Mouse (Mus musculus) small intestine, adult 2 months (tissue): ENCODE results near the gene Hbb-bh1.

ENCODE experiments used
- CTCF ChIP-seq: fragments of 200-500 bp; IDR thresholded peaks from 2 replicates; pipeline ENCODE4 v1.5.1; 2012; ENCODE audit warnings: low read depth, mild to moderate bottlenecking, control low read depth, inconsistent platforms, low read length, moderate library complexity, mixed read lengths; ENCODE audit not compliant: insufficient replicate concordance, insufficient read length; ENCODE audit errors: extremely low read depth
- POLR2A ChIP-seq: fragments of 200-500 bp; IDR thresholded peaks from 2 replicates; pipeline ENCODE4 v1.6.1; 2012; ENCODE audit warnings: low read depth, mild to moderate bottlenecking, control low read depth, inconsistent platforms, low read length, moderate library complexity

- no peak for TF ChIP-seq CTCF
- no peak for TF ChIP-seq POLR2A
Observed at GRCm38 (mm10) chr7:103810296-103810695, 32.7 kb downstream of the Hbb-bh1 start.
